Mouse (Mus musculus) erythroblast, embryonic 14.5 days (primary cell): ENCODE results near the gene Chst12. TPM values are rescaled to one million over a fixed set of nuclear protein-coding genes. Genes with fewer than 3 reads are reported as not detected.

ENCODE experiments used
- H3K27me3 ChIP-seq: 2 replicates; pipeline ENCODE4 v1.6.1; 2012; ENCODE audit warnings: inconsistent platforms; ENCODE audit not compliant: control insufficient read depth
- H3K36me3 ChIP-seq: 2 replicates; pipeline ENCODE4 v1.6.1; 2012; ENCODE audit warnings: mild to moderate bottlenecking, inconsistent platforms; ENCODE audit not compliant: control insufficient read depth
- H3K4me1 ChIP-seq: 2 replicates; pipeline ENCODE4 v1.6.1; 2012; ENCODE audit warnings: inconsistent platforms; ENCODE audit not compliant: control insufficient read depth
- H3K4me3 ChIP-seq: replicated peaks from 2 replicates; pipeline ENCODE3; 2012; ENCODE audit warnings: moderate library complexity, mild to moderate bottlenecking, inconsistent platforms
- H3K9me3 ChIP-seq: 2 replicates; pipeline ENCODE4 v1.6.1; 2012; ENCODE audit warnings: low read length, inconsistent platforms, mixed read lengths; ENCODE audit not compliant: control insufficient read depth
- GATA1 ChIP-seq: IDR thresholded peaks from 2 replicates; pipeline ENCODE4 v1.6.1; 2012; ENCODE audit warnings: low read length, inconsistent platforms, mixed read lengths
- TAL1 ChIP-seq: IDR thresholded peaks from 3 replicates; pipeline ENCODE4 v1.6.1; 2012; ENCODE audit warnings: low read length, inconsistent platforms, mixed read lengths
- polyA plus RNA-seq: library from polyadenylated mRNA; stranded (reverse); fragments of >175 nt; gene quantifications from 2 replicates; pipeline ENCODE4 v1.2.3, GENCODE M21; 2012

Chst12 gene
- polyA plus RNA-seq, 1 experiment = 0.32 TPM

- peak overlapping the region; percentile 46 for H3K4me3 ChIP-seq
- peaks cover 62% of the 10 kb centered on the region for H3K4me1 ChIP-seq
- TF ChIP-seq GATA1 = no peak
- TF ChIP-seq TAL1 = no peak
- H3K36me3 ChIP-seq = no peaks in the 10 kb centered on the region
- H3K27me3 ChIP-seq = peaks cover 2% of the 10 kb centered on the region; the same call in 1 of the 2 replicates
- H3K9me3 ChIP-seq = no peaks in the 10 kb centered on the region
These were observed 62.0 kb downstream of the Chst12 start for GRCm38 (mm10) chr5:140567321-140567720.

GRCm38 (mm10) chr5:140567751-140568150 lies 62.4 kb downstream of the Chst12 start:
- Histone ChIP-seq H3K4me1 (peaks cover 60% of the 10 kb centered on the region), H3K27me3 (peaks cover 2% of the 10 kb centered on the region; the same call in 1 of the 2 replicates), H3K36me3 (no peaks in the 10 kb centered on the region), H3K9me3 (no peaks in the 10 kb centered on the region), H3K4me3 (peak overlapping the region; percentile 46)
- TF ChIP-seq GATA1 (no peak), TAL1 (no peak)

GRCm38 (mm10) chr5:140568321-140568970 lies 63.1 kb downstream of the Chst12 start:
- Histone ChIP-seq H3K4me3 (no peak overlapping the region), H3K27me3 (peaks cover 2% of the 10 kb centered on the region; the same call in 1 of the 2 replicates), H3K4me1 (peaks cover 53% of the 10 kb centered on the region), H3K36me3 (no peaks in the 10 kb centered on the region), H3K9me3 (no peaks in the 10 kb centered on the region)
- TF ChIP-seq GATA1 = no peak
- TF ChIP-seq TAL1 = no peak

GRCm38 (mm10) chr5:140569032-140569595 lies 63.8 kb downstream of the Chst12 start:
- Histone ChIP-seq H3K27me3 (no peaks in the 10 kb centered on the region), H3K4me3 (no peak overlapping the region), H3K9me3 (no peaks in the 10 kb centered on the region), H3K36me3 (no peaks in the 10 kb centered on the region), H3K4me1 (peaks cover 46% of the 10 kb centered on the region)
- no peak for TF ChIP-seq GATA1
- no peak for TF ChIP-seq TAL1

GRCm38 (mm10) chr5:140570223-140570870 lies 65.0 kb downstream of the Chst12 start:
- Histone ChIP-seq H3K9me3 (no peaks in the 10 kb centered on the region), H3K36me3 (no peaks in the 10 kb centered on the region), H3K4me3 (no peak overlapping the region), H3K4me1 (peaks cover 35% of the 10 kb centered on the region), H3K27me3 (no peaks in the 10 kb centered on the region)
- TF ChIP-seq TAL1 (no peak), GATA1 (no peak)

- no peak overlapping the region for H3K4me3 ChIP-seq
- no peaks in the 10 kb centered on the region for H3K36me3 ChIP-seq
- H3K9me3 ChIP-seq = peaks cover 3% of the 10 kb centered on the region; the same call in 1 of the 2 replicates
- TF ChIP-seq TAL1 = no peak
- TF ChIP-seq GATA1 = no peak
- peaks cover 29% of the 10 kb centered on the region for H3K4me1 ChIP-seq
- no peaks in the 10 kb centered on the region for H3K27me3 ChIP-seq
These were observed 65.9 kb downstream of the Chst12 start for GRCm38 (mm10) chr5:140571201-140571600.

- H3K9me3 ChIP-seq = peaks cover 3% of the 10 kb centered on the region; the same call in 1 of the 2 replicates
- H3K36me3 ChIP-seq = no peaks in the 10 kb centered on the region
- no peak overlapping the region for H3K4me3 ChIP-seq
- TF ChIP-seq GATA1 (no peak), TAL1 (no peak)
- peaks cover 24% of the 10 kb centered on the region for H3K4me1 ChIP-seq
- no peaks in the 10 kb centered on the region for H3K27me3 ChIP-seq
These were observed 66.3 kb downstream of the Chst12 start for GRCm38 (mm10) chr5:140571673-140572072.

- TF ChIP-seq TAL1 (no peak), GATA1 (no peak)
- Histone ChIP-seq H3K9me3 (peaks cover 3% of the 10 kb centered on the region; the same call in 1 of the 2 replicates), H3K4me1 (peaks cover 15% of the 10 kb centered on the region), H3K4me3 (no peak overlapping the region), H3K36me3 (no peaks in the 10 kb centered on the region), H3K27me3 (no peaks in the 10 kb centered on the region; the same call in 1 of the 2 replicates)
These were observed 67.3 kb downstream of the Chst12 start for GRCm38 (mm10) chr5:140572611-140573010.

Other genes with a start within 250 kb of the Chst12 start
- 2.4 and 2.9 TPM in 2 replicates for gene Mad1l1, start 184.0 kb upstream of the Chst12 start, polyA plus RNA-seq
- gene Nudt1, start 183.9 kb upstream of the Chst12 start, polyA plus RNA-seq = 1.2 and 1.3 TPM in 2 replicates
- 0.71 and 0.72 TPM in 2 replicates for gene Mrm2, start 173.7 kb upstream of the Chst12 start, polyA plus RNA-seq
- gene Snx8, start 116.3 kb upstream of the Chst12 start, polyA plus RNA-seq = 0.90 and 1.0 TPM in 2 replicates
- 7.2 and 9.3 TPM in 2 replicates for gene Eif3b, start 86.2 kb upstream of the Chst12 start, polyA plus RNA-seq
- gene Gm4869, start 59.9 kb upstream of the Chst12 start, polyA plus RNA-seq = not detected in 2 replicates
- 5.4 and 6.1 TPM in 2 replicates for gene Grifin, start 59.5 kb downstream of the Chst12 start, polyA plus RNA-seq
- gene Lfng, start 101.8 kb downstream of the Chst12 start, polyA plus RNA-seq = 2.6 and 3.7 TPM in 2 replicates
- gene Ttyh3, start 143.5 kb downstream of the Chst12 start, polyA plus RNA-seq = 8.6 and 8.9 TPM in 2 replicates
- gene Iqce, start 196.8 kb downstream of the Chst12 start, polyA plus RNA-seq = 0.06 and 0.16 TPM in 2 replicates
- 0.31 and 0.34 TPM in 2 replicates for gene Brat1, start 199.5 kb downstream of the Chst12 start, polyA plus RNA-seq
- 0.04 TPM in 1 of 2 replicates, not detected in the other for gene Amz1, start 218.6 kb downstream of the Chst12 start, polyA plus RNA-seq